Mouse (Mus musculus) gastrocnemius, postnatal 10 days (tissue): ENCODE data around the gene Fgfr2. TPM values are rescaled to one million over a fixed set of nuclear protein-coding genes. Genes with fewer than 3 reads are reported as not detected.
A peak's percentile ranks its signal among the peaks of the same experiment; 100 is the strongest.

Experiments
- DNase-seq: peaks from one replicate; pipeline ENCODE4 v3.0.0; 2021; ENCODE audit warnings: mixed read lengths
- total RNA-seq, 2 experiments: library from RNA; stranded (reverse); gene quantifications; 2 replicates each; pipeline ENCODE4 v1.2.3; 2021

Fgfr2 gene
- total RNA-seq, 2 experiments from 2014 or later, result 3.0 to 6.1 TPM

GRCm38 (mm10) chr7:131809584-131810181, 1313.5 kb downstream of the Fgfr2 start:
- DNase-seq, result no peak

GRCm38 (mm10) chr7:131807257-131807656, 1315.9 kb downstream of the Fgfr2 start:
- no peak for DNase-seq

GRCm38 (mm10) chr7:131805525-131806202, 1317.5 kb downstream of the Fgfr2 start:
- DNase-seq, result no peak

GRCm38 (mm10) chr7:131800416-131801045, 1322.6 kb downstream of the Fgfr2 start:
- peak; percentile 26 for DNase-seq

GRCm38 (mm10) chr7:131797161-131797560, 1326.0 kb downstream of the Fgfr2 start:
- DNase-seq, result no peak

- no peak for DNase-seq
These were observed 1334.4 kb downstream of the Fgfr2 start for GRCm38 (mm10) chr7:131788595-131789206.

GRCm38 (mm10) chr7:131785721-131786120, 1337.4 kb downstream of the Fgfr2 start:
- no peak for DNase-seq

GRCm38 (mm10) chr7:131778271-131778985, 1344.7 kb downstream of the Fgfr2 start:
- DNase-seq, result no peak

GRCm38 (mm10) chr7:131777461-131778270, 1345.5 kb downstream of the Fgfr2 start:
- no peak for DNase-seq

GRCm38 (mm10) chr7:131776191-131776752, 1346.9 kb downstream of the Fgfr2 start:
- no peak for DNase-seq

GRCm38 (mm10) chr7:131757922-131758321, 1365.2 kb downstream of the Fgfr2 start:
- no peak for DNase-seq

- DNase-seq, result no peak
These were observed 1375.8 kb downstream of the Fgfr2 start for GRCm38 (mm10) chr7:131747152-131748010.

- no peak for DNase-seq
These were observed 1376.4 kb downstream of the Fgfr2 start for GRCm38 (mm10) chr7:131746752-131747151.

GRCm38 (mm10) chr7:131743193-131743592, 1380.0 kb downstream of the Fgfr2 start:
- DNase-seq, result no peak

- no peak for DNase-seq
These were observed 1400.2 kb downstream of the Fgfr2 start for GRCm38 (mm10) chr7:131722783-131723575.

- DNase-seq, result no peak
These were observed 1400.8 kb downstream of the Fgfr2 start for GRCm38 (mm10) chr7:131722316-131722715.

GRCm38 (mm10) chr7:131718280-131718679, 1404.9 kb downstream of the Fgfr2 start:
- DNase-seq, result no peak

- no peak for DNase-seq
These were observed 1410.1 kb downstream of the Fgfr2 start for GRCm38 (mm10) chr7:131713076-131713475.

GRCm38 (mm10) chr7:131696889-131697288, 1426.3 kb downstream of the Fgfr2 start:
- DNase-seq, result no peak
